Mouse (Mus musculus): ENCODE data around the gene Phc2.

DNA sequence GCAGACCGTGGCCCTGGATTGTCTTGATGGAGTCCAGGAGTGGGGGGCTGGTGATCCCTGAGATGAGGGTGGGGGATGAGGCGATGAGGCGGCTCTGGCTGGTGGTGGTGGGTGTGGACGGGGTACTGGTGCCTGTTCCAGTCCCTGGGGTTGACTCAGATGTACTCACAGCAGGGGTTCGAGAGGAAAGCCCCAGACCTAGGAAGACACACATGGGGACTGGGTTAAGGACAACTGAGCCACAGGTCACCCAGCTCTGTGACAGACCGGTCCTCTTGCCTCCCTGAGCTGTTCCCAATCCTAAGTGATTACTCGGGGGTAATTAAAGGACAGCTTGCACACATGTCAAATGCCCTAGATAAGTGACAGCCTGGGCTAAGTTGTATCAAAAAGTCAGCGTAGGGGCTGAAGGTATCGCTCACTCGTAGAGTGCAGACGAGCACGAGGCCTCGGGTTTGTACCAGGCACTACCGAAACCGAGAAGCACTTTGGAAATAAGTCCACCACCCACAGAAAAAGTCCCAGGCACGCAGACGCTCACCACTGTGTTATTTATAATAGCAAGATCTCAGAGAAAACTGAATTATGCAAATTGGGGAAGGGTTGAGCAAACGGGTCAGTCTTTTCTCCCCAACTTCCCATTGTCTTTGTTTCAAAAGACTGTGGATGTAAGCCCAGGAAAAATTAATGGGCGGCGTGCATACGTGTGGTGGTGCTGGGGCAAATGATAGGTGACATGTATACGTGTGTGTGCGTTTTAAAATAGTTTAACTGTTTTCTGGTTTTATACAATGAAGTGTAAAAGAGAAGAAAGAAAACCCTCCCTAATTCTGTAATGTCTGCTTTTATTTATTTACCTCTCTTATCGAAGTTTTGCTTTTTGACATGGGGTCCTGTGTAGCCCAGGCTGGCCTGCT lies 132.8 kb downstream of the Phc2 start:
- TF ChIP-seq CTCF (IDR thresholded peaks at IDR 0.05; ENCODE audit: borderline replicate concordance, extremely low read depth, insufficient read depth, insufficient read length) (no peak), POLR2A (IDR thresholded peaks at IDR 0.05; ENCODE audit: borderline replicate concordance, extremely low read depth, insufficient read depth, insufficient read length, poor library complexity, severe bottlenecking) (no peak)
